Mouse (Mus musculus): ENCODE measurements around the gene Ppara. TPM values are rescaled to one million over a fixed set of nuclear protein-coding genes. Genes with fewer than 3 reads are reported as not detected.
A peak's percentile ranks its signal among the peaks of the same experiment; 100 is the strongest.

Gene Ppara
- polyA plus RNA-seq, 1 experiment from 2014 or later: 1.7 TPM

GRCm38 (mm10) chr15:85698345-85699034 is 36.3 kb upstream of the Ppara start:
- 82% methylated on average over 14 of the region's 14 CpGs for WGBS
- ATAC-seq (ENCODE audit: insufficient number of reproducible peaks, low FRiP score, low TSS enrichment, low read depth): no peak
- Histone ChIP-seq H3K36me3 (peaks cover 97% of the 10 kb centered on the region), H3K4me3 (no peak overlapping the region), H3K9me3 (no peaks in the 10 kb centered on the region), H3K9ac (no peak overlapping the region), H3K27ac (no peak overlapping the region), H3K4me2 (no peak overlapping the region), H3K27me3 (no peaks in the 10 kb centered on the region), H3K4me1 (peaks cover 22% of the 10 kb centered on the region)

- Histone ChIP-seq H3K9ac (no peak overlapping the region), H3K9me3 (no peaks in the 10 kb centered on the region), H3K4me3 (no peak overlapping the region), H3K4me2 (no peak overlapping the region), H3K36me3 (peaks cover 97% of the 10 kb centered on the region), H3K4me1 (peaks cover 24% of the 10 kb centered on the region), H3K27ac (no peak overlapping the region; the same call in 1 of the 2 replicates), H3K27me3 (no peaks in the 10 kb centered on the region)
- no peak for ATAC-seq (ENCODE audit: insufficient number of reproducible peaks, low FRiP score, low TSS enrichment, low read depth)
- WGBS: 81% methylated on average over 5 of the region's 5 CpGs
Measured at GRCm38 (mm10) chr15:85699452-85699851, 35.3 kb upstream of the Ppara start.

GRCm38 (mm10) chr15:85699862-85700501 is 34.8 kb upstream of the Ppara start:
- no peak overlapping the region; the same call in 1 of the 2 replicates for H3K27ac ChIP-seq
- H3K4me1 ChIP-seq: peaks cover 24% of the 10 kb centered on the region
- no peaks in the 10 kb centered on the region for H3K27me3 ChIP-seq
- no peak overlapping the region for H3K4me2 ChIP-seq
- no peak overlapping the region for H3K4me3 ChIP-seq
- H3K9ac ChIP-seq: no peak overlapping the region
- no peaks in the 10 kb centered on the region for H3K9me3 ChIP-seq
- H3K36me3 ChIP-seq: peaks cover 97% of the 10 kb centered on the region
- no peak for ATAC-seq (ENCODE audit: insufficient number of reproducible peaks, low FRiP score, low TSS enrichment, low read depth)
- 90% methylated on average over 13 of the region's 13 CpGs for WGBS

GRCm38 (mm10) chr15:85700716-85701115 is 34.1 kb upstream of the Ppara start:
- Histone ChIP-seq H3K27ac (no peak overlapping the region), H3K9me3 (no peaks in the 10 kb centered on the region), H3K4me3 (no peak overlapping the region), H3K27me3 (no peaks in the 10 kb centered on the region), H3K9ac (no peak overlapping the region), H3K4me2 (no peak overlapping the region), H3K36me3 (peaks cover 97% of the 10 kb centered on the region), H3K4me1 (peaks cover 24% of the 10 kb centered on the region)
- no peak for ATAC-seq (ENCODE audit: insufficient number of reproducible peaks, low FRiP score, low TSS enrichment, low read depth)
- WGBS: 67% methylated on average over 9 of the region's 9 CpGs

GRCm38 (mm10) chr15:85701128-85701930 is 33.5 kb upstream of the Ppara start:
- Histone ChIP-seq H3K4me2 (no peak overlapping the region), H3K27ac (peak overlapping the region; percentile 18; the same call in 1 of the 2 replicates), H3K4me3 (no peak overlapping the region), H3K36me3 (peaks cover 97% of the 10 kb centered on the region), H3K9ac (no peak overlapping the region), H3K27me3 (no peaks in the 10 kb centered on the region), H3K4me1 (peaks cover 24% of the 10 kb centered on the region), H3K9me3 (no peaks in the 10 kb centered on the region)
- ATAC-seq (ENCODE audit: insufficient number of reproducible peaks, low FRiP score, low TSS enrichment, low read depth): no peak
- WGBS: 75% methylated on average over 10 of the region's 10 CpGs

DNA sequence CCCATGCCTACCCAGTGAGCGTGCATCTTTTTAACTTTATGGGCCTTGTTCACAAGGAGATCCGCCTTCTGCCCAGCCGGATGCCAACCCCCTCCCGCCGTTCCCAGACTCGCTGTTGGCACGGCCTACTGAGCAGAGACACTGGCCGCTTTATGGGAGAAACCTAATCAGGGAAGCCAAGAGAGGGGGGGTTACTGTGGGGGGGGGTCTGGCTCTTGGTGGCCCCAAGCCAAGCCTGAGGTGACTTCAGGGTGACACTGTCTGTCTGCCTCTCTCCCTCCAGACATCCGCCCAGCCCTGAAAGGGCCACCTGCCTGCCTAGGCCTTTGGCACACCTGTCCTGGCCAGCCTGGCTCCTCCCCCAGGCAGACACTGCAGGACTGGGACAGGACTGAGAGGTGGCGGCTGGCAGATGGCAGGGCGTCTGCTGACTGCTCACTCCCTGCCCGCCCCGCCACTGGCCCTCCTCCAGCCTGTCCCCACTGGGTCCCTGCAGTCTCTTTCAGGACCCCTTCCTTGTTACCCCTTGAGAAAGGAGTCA is 32.3 kb upstream of the Ppara start:
- Histone ChIP-seq H3K36me3 (peaks cover 98% of the 10 kb centered on the region), H3K4me2 (no peak overlapping the region), H3K9me3 (no peaks in the 10 kb centered on the region), H3K4me3 (no peak overlapping the region), H3K4me1 (peaks cover 24% of the 10 kb centered on the region), H3K27me3 (no peaks in the 10 kb centered on the region), H3K9ac (no peak overlapping the region), H3K27ac (no peak overlapping the region)
- no peak for ATAC-seq (ENCODE audit: insufficient number of reproducible peaks, low FRiP score, low TSS enrichment, low read depth)
- WGBS: 74% methylated on average over 13 of the region's 13 CpGs

DNA sequence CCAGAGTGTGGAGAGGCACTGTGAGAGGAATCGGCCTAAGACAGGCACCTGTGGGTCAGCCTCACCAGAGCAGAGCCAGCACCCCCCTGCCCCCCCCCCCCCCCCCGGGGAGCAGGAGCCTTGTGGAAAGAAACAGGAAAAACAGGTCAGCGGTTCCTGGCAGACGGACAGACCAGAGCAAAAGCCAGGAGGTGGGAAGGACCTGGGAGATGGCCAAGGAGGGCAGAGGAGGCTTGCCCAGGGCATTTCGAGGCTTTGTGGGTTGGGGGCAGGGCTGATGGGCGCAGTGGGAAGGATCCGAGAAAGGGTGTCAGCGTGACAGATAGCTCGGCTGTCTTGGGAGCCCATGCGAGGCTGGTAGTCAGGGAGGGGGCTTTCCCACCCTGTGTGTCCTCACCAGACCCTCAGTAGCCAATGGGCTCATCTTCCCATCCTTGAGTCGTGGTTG is 31.6 kb upstream of the Ppara start:
- Histone ChIP-seq H3K9me3 (no peaks in the 10 kb centered on the region), H3K27me3 (no peaks in the 10 kb centered on the region), H3K9ac (no peak overlapping the region), H3K36me3 (peaks cover 96% of the 10 kb centered on the region), H3K4me3 (no peak overlapping the region), H3K27ac (peak overlapping the region; percentile 33), H3K4me2 (no peak overlapping the region), H3K4me1 (peaks cover 24% of the 10 kb centered on the region)
- 62% methylated on average over 10 of the region's 11 CpGs for WGBS
- ATAC-seq (ENCODE audit: insufficient number of reproducible peaks, low FRiP score, low TSS enrichment, low read depth): no peak

DNA sequence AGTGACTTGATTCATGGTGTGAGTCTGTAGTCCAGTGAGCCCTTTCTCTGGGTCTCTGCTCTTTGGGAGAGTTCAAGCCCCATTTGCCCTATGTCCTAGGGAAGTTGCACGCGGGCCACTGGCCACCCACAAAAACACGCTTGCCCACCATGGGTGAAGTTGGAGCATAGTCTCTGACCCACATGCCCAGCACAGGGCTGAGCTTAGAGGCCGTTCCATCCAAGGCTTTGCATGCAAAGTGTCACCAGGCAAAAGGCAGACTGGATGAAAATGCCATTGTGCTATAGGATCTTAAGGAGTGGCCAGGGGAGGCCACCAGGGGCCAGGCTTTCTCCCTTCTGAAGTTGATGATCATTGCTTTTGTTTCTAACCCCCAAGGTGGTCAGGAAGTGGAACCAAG is 30.9 kb upstream of the Ppara start:
- Histone ChIP-seq H3K9me3 (no peaks in the 10 kb centered on the region), H3K4me3 (no peak overlapping the region), H3K36me3 (peaks cover 89% of the 10 kb centered on the region), H3K27ac (0 out of 2 replicates have a peak overlapping the region, but pooled peaks have one; percentile 5), H3K27me3 (no peaks in the 10 kb centered on the region), H3K9ac (no peak overlapping the region), H3K4me2 (no peak overlapping the region), H3K4me1 (peaks cover 26% of the 10 kb centered on the region)
- WGBS: 89% methylated on average over 4 of the region's 4 CpGs
- ATAC-seq (ENCODE audit: insufficient number of reproducible peaks, low FRiP score, low TSS enrichment, low read depth): no peak

- H3K4me2 ChIP-seq: no peak overlapping the region
- peaks cover 33% of the 10 kb centered on the region for H3K4me1 ChIP-seq
- H3K36me3 ChIP-seq: peaks cover 83% of the 10 kb centered on the region
- no peaks in the 10 kb centered on the region for H3K27me3 ChIP-seq
- no peak for ATAC-seq (ENCODE audit: insufficient number of reproducible peaks, low FRiP score, low TSS enrichment, low read depth)
- H3K4me3 ChIP-seq: no peak overlapping the region
- H3K9me3 ChIP-seq: no peaks in the 10 kb centered on the region
- WGBS: 84% methylated on average over 8 of the region's 8 CpGs
- H3K9ac ChIP-seq: no peak overlapping the region
- 0 out of 2 replicates have a peak overlapping the region, but pooled peaks have one; percentile 5 for H3K27ac ChIP-seq
Measured at GRCm38 (mm10) chr15:85704341-85705012, 30.3 kb upstream of the Ppara start.

GRCm38 (mm10) chr15:85705013-85705528 is 29.7 kb upstream of the Ppara start:
- Histone ChIP-seq H3K27me3 (no peaks in the 10 kb centered on the region), H3K36me3 (peaks cover 77% of the 10 kb centered on the region), H3K4me1 (peaks cover 34% of the 10 kb centered on the region), H3K4me2 (no peak overlapping the region), H3K9ac (no peak overlapping the region), H3K27ac (0 out of 2 replicates have a peak overlapping the region, but pooled peaks have one; percentile 44), H3K4me3 (no peak overlapping the region), H3K9me3 (no peaks in the 10 kb centered on the region)
- ATAC-seq (ENCODE audit: insufficient number of reproducible peaks, low FRiP score, low TSS enrichment, low read depth): no peak
- 87% methylated on average over 9 of the region's 9 CpGs for WGBS

All from limb, embryonic 15.5 days (tissue).